Mouse (Mus musculus): ENCODE results near the gene Amotl1.

DNA sequence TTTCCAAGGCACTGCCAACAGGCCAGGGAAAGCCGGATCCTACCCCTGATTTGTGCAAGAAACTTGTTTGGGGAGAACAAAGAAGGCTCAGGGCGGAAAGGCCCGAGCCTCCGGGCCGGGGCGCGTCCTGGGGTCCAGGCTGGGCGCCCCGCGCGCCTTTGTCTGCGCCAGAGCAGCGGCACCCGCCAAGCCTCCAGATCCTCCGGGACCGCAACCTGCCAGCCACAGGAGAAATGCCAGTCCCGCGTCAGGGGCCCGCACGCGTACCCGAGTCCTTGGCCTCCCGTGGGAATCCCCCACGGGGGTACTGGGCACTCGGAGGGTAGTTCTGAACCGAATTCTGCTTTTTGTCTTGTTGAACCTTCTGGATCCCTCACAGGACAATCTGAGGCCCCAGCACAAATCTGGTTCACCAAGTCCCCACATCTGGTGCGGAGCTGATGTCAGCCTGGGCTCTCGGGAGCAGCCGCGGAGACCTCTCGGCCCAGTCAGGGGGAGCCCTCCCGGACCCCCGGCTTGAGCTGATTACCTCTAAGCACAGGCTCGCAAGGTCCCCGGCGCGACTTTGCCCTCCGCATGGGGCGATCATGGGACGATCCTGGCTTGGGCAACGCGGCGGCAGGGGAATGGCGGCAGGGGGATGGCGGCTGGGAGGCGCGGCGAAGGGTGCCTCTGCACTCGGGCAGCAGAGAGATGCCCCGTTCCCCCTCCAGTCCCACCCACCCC, 30.5 kb downstream of the Amotl1 start:
- no peak for TF ChIP-seq CTCF (IDR thresholded peaks at IDR 0.05; ENCODE audit: control insufficient read depth, insufficient read depth, insufficient read length)
- TF ChIP-seq USF1 (IDR thresholded peaks at IDR 0.05; ENCODE audit: low read depth), result no peak
- no peak for TF ChIP-seq CEBPB (IDR thresholded peaks at IDR 0.05; ENCODE audit: low read depth)
- TF ChIP-seq MAX (IDR thresholded peaks at IDR 0.05), result no peak

Data from C2C12 (cell line).